Mouse (Mus musculus) frontal cortex, postnatal 36 days (tissue): ENCODE data around the gene Vtn.
A peak's percentile ranks its signal among the peaks of the same experiment; 100 is the strongest.
"Not testable (repeated sequence)": the region's sequence is repeated elsewhere in the genome, so short reads cannot be mapped to it uniquely, and the experiment has no call there.

Source experiments
- DNase-seq, 2 experiments: peaks; one replicate each; pipeline ENCODE4 v3.0.0; 2022; ENCODE audit warnings: low spot score in 2 of 2

The Vtn gene

DNA sequence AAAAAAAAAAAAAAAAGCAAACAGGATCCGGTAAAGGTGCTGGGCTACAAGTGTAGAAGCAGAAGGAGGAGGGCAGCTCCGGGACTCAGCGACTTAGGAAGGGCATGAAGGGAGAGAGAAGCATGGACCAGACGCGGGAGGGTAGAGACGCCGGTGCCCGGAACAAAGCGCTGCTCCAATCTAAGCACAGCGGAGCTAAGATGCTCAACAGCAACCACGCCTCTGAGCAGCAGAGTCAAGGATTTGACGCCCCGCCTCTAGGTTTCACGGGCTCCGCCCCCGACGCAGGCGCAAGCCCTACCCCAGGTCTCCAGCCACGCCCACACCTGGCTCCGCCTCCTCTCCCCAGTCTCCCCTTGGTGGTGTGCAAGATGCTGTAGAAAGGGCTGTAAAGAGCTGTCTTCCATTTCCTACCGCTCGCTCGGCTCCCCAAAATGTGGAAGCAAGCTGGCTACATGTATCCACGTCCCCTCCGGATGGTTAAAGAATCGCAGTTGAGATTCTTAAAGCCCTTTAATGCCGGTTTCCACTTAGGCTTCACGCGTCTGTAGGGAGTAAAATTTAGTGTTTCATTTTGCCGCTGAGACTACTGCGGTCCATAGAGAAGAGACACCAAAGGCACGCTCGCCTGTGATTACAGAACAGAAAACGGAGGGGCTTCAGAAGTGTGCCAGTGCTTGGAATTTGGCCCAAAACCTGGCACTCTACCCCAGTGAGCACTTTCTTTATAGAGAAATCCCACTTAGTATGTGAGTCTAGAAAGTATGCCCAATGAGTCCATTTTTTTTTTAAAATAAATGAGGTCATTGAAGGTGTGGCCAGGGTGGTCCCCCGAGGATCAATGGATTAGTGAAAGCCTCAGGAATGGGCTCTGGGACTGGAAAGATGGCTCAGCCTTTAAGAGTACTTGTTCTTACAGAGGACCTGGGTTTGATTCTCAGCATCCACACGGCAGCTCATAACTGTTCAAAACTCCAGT, 1.1 kb upstream of the Vtn start, which contains the start of gene Sarm1:
Gene Sarm1 (minus strand): TSS at position 211 of the 979 bp plus-strand sequence.
- DNase-seq: peak; percentile 96

DNA sequence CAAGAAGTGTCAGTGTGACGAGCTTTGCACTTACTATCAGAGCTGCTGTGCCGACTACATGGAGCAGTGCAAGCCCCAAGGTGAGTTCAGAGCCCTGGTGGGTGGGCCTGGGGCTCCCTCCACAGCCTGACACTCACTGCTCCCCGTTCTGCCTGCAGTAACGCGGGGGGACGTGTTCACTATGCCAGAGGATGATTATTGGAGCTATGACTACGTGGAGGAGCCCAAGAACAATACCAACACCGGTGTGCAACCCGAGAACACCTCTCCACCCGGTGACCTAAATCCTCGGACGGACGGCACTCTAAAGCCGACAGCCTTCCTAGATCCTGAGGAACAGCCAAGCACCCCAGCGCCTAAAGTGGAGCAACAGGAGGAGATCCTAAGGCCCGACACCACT, 652 bp downstream of the Vtn start:
- DNase-seq: no peak

GRCm38 (mm10) chr11:78500623-78501202, 1.8 kb downstream of the Vtn start:
- DNase-seq: no peak

GRCm38 (mm10) chr11:78501529-78501928, 2.6 kb downstream of the Vtn start:
- DNase-seq: no peak

- DNase-seq: no peak
Observed at GRCm38 (mm10) chr11:78502909-78503650, 4.2 kb downstream of the Vtn start, which contains the start of gene Sebox. Gene Sebox (plus strand): TSS chr11:78503447.

DNA sequence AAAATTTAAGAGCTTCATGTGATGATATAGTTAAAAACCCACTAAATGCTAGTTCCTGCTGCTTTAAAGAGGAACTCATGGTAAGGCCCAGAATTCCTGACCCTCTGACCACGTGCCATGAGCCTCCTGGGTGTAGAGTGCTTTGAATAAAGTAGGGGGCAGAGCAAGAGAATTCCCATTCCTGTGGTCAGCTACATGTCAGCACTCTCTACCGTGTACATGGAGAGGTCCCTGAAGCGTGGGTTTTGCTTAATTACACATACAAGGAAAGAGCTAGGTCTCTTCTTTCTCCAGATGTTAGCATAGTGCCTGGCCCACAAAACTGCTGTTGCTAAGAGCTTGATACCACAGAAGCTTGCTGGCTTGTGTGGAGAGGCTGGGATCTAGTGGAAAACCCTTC, 6.5 kb downstream of the Vtn start:
- no peak for DNase-seq

DNA sequence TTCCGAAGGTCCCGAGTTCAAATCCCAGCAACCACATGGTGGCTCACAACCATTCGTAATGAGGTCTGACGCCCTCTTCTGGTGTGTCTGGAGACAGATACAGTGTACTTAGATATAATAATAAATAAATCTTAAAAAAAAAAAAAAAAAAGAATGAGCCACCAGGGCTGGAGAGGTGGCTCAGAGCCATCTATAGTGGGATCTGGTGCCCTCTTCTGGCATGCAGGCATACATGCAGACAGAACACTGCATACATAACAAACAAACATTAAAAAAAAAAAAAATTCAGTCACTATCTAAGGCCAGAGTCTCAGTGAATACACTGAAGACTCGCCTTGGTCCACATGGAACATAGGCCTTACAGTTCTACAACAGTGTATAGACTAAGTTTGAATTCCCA, 10.3 kb downstream of the Vtn start:
- no peak for DNase-seq

GRCm38 (mm10) chr11:78512025-78512957, 13.4 kb downstream of the Vtn start, which contains the start of the genes Tmem199 and Poldip2:
Gene Tmem199 (minus strand): TSS chr11:78512172.
Gene Poldip2 (plus strand): TSS chr11:78512193.
- DNase-seq: peak; percentile 85 to 89

- no peak for DNase-seq
Observed at GRCm38 (mm10) chr11:78513106-78513790, 14.4 kb downstream of the Vtn start.

DNA sequence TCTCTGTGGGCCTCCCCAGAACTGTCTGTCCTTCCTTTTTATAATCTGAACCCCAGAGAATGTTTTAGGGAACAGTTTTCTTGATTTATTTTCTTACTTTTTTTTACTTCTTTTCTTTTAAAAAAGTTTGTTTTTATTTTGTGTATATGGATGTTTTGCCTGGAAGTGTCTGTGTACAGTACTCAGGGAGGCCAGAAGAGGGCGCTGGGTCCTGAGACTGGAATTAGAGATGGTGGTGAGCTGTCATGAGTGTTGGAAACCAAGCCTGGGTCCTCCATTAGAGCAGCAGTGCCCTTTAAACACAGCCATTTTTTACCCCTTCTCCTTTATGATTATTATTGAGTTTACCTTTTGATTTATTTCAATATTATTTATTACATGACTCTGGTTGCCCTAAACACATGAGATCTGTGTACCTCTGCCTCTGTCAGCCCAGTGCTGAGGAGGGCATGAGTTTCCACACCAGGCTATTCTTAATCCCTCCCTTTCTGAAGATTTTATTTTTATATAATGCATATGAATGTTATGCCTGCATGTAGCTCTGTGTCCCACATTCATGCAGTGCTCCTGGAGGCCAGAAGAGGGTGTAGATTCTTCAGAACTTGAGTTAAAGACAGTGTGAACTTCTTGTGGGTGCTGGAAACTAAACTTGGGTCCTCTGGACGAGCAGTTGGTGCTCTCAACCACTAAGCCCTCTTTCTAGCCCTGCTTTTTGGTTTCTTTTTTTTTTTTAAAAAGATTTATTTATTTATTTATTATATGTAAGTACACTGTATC, 16.8 kb downstream of the Vtn start:
- DNase-seq: no peak

DNA sequence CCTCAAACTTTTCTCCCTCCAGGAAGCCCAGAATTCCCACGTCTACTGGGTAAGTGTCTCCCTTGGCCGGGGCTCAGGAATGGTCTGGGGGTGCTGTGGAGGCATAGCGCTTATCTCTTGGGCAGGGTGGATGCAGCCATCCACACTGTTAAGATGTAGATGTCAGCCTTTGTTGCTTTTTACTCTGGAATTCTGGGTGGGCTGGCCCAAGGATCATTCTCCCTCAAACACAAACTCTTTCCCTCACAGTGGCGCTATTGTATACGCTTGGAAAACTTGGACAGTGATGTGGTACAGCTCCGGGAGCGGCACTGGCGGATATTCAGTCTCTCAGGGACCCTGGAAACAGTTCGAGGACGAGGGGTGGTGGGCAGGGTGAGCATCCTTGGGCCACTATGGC, 20.0 kb downstream of the Vtn start:
- no peak for DNase-seq

- no peak for DNase-seq
Observed at GRCm38 (mm10) chr11:78521880-78522279, 23.0 kb downstream of the Vtn start.

- no peak for DNase-seq
Observed at GRCm38 (mm10) chr11:78522481-78522997, 23.6 kb downstream of the Vtn start.

DNA sequence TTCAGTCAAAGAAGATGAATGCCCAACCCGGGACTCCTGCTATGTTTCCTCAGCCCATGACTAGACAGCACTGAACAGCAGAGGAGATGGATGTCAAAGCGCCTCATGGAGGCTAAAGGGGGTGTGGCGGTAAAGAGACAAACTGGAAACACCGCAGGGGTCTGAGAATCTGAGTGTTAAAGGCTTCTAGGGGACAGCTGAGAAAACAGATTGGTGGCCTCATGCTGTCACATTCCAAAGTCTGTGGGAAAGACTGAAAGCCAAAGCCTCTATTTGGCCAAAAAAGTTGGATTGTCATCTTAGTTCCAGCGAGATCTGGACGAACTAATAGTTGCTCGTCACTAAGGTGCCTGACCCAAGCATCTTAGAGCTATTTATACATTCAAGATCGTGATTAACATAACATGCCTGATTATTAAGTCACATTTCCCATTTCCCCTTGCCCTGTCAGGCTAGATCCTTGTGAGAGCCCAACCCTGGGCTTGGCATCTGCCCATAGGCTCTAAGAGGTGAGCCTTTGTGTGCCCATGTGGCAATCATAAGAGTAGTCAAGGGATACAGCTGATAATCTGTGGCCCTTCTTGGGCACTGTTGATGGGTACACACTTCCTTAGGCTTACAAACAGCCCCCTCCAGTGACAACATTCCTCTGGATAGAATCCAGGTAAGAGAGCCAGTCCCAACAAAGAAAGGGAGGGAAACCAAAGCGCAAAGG, 24.5 kb downstream of the Vtn start:
- no peak for DNase-seq

DNA sequence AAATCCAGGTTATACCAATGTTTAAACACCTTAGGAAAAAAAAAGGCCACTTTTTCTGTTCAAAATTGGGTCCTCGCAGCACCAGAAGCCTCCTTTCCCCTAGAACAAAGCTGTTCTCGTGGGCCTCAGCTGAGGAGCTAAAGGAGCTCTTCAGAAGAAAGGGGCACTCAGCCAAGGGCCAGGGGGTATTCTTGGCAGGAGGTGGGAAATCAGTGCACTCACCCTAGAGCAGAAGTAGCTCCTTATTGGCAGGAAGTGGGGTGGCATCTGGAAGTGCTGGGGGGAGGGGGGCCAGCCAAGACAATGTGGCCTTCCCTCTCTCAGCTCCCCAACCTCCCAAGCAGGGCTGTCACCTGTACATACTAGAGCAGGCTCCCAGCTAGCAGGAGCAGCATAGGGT, 25.9 kb downstream of the Vtn start:
- DNase-seq: no peak

- DNase-seq: no peak
Observed at GRCm38 (mm10) chr11:78528714-78529113, 29.8 kb downstream of the Vtn start.

GRCm38 (mm10) chr11:78530001-78530400, 31.1 kb downstream of the Vtn start:
- no peak for DNase-seq

GRCm38 (mm10) chr11:78531046-78531445, 32.2 kb downstream of the Vtn start:
- DNase-seq: no peak

- not testable (repeated sequence) for DNase-seq
Observed at GRCm38 (mm10) chr11:78531515-78531914, 32.6 kb downstream of the Vtn start.
